Mouse (Mus musculus): Measurements from ENCODE around the gene Mpv17.

DNA sequence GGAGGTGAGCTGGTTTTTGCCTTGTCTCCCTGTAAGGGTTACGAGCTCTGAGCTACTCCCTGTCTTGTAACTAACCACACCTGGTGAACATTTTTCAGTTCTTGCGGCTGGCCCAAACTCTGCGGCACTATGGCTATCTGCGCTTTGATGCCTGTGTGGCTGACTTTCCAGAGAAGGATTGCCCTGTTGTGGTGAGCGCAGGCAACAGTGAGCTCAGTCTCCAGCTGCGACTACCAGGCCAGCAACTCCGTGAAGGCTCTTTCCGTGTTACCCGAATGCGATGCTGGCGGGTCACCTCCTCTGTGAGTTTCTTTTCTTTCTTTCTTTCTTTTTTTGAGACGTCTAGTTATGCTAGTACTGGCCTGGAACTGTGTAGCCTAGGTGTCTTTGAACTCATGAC lies 43.0 kb upstream of the Mpv17 start:
- no peak for TF ChIP-seq POLR2A (IDR thresholded peaks at IDR 0.05; ENCODE audit: control insufficient read depth, extremely low read depth, insufficient read depth, low read length, poor library complexity)
- no peak for TF ChIP-seq CTCF (IDR thresholded peaks at IDR 0.05; ENCODE audit: borderline replicate concordance, control insufficient read depth, extremely low read depth, insufficient read depth, low read length, poor library complexity)
